Mouse (Mus musculus) intestine, postnatal 0 days (tissue): ENCODE data around the gene Bpifb1. TPM values are rescaled to one million over a fixed set of nuclear protein-coding genes. Genes with fewer than 3 reads are reported as not detected.

Experiments used
- ATAC-seq: fragments of 200-750 bp; cut with Nextera tagmentation; 2 replicates; pipeline ENCODE4 v1.8.0; 2017; ENCODE audit warnings: mild to moderate bottlenecking, moderate TSS enrichment, moderate library complexity
- H3K27ac ChIP-seq: fragments of 300-500 bp; sonication (generic); 2 replicates; pipeline ENCODE4 v1.5.1; 2014; ENCODE audit warnings: mild to moderate bottlenecking, low read depth, low read length, moderate library complexity
- H3K27me3 ChIP-seq: fragments of 300-500 bp; sonication (generic); replicated peaks from 2 replicates; pipeline ENCODE4 v1.6.1; 2014; ENCODE audit warnings: low read length, mixed read lengths; ENCODE audit not compliant: control insufficient read depth, insufficient read depth
- H3K36me3 ChIP-seq: fragments of 300-500 bp; sonication (generic); 2 replicates; pipeline ENCODE4 v1.6.1; 2014; ENCODE audit warnings: mild to moderate bottlenecking, moderate library complexity; ENCODE audit not compliant: control insufficient read depth, insufficient read depth
- H3K4me1 ChIP-seq: fragments of 300-500 bp; sonication (generic); replicated peaks from 2 replicates; pipeline ENCODE4 v1.6.1; 2014; ENCODE audit warnings: antibody characterized with exemption, low read length, mixed read lengths; ENCODE audit not compliant: control insufficient read depth, insufficient read depth
- H3K4me2 ChIP-seq: fragments of 300-500 bp; sonication (generic); replicated peaks from 2 replicates; pipeline ENCODE4 v1.6.1; 2014; ENCODE audit warnings: low read depth, mild to moderate bottlenecking, moderate library complexity
- H3K4me3 ChIP-seq: fragments of 300-500 bp; sonication (generic); 2 replicates; pipeline ENCODE4 v1.5.1; 2014; ENCODE audit warnings: low read depth, low read length
- H3K9ac ChIP-seq: fragments of 300-500 bp; sonication (generic); 2 replicates; pipeline ENCODE4 v1.6.1; 2014; ENCODE audit warnings: mild to moderate bottlenecking, low read depth, low read length
- H3K9me3 ChIP-seq: fragments of 300-500 bp; sonication (generic); 2 replicates; pipeline ENCODE4 v1.6.1; 2016; ENCODE audit warnings: mixed run types; ENCODE audit not compliant: control insufficient read depth
- CTCF ChIP-seq: sonication (generic); IDR thresholded peaks from 2 replicates; pipeline ENCODE4 v1.5.1; 2016; ENCODE audit warnings: low read depth, mild to moderate bottlenecking, control low read depth, antibody characterized with exemption, moderate library complexity
- WGBS: fragments of 180-500 bp; shearing (Covaris S2); extraction: QIAGEN DNeasy Blood & Tissue Kit; methylation state at CpG from one replicate; pipeline ENCODE4 v1.1.7; 2014; 5-methylcytosine and 5-hydroxymethylcytosine counted together
- polyA plus RNA-seq: library from polyadenylated mRNA; unstranded; fragments of >200 nt; fragmentation: Nextera tagmentation; extraction: Ambion mirVana; gene quantifications from 2 replicates; pipeline ENCODE4 v1.2.1, GENCODE M21; 2015

Bpifb1 gene
- polyA plus RNA-seq, 1 experiment from 2014 or later: 3.7 TPM

- Histone ChIP-seq H3K9ac (no peak overlapping the region), H3K36me3 (no peaks in the 10 kb centered on the region), H3K4me1 (no peaks in the 10 kb centered on the region), H3K27ac (no peak overlapping the region), H3K9me3 (no peaks in the 10 kb centered on the region), H3K4me3 (no peak overlapping the region), H3K27me3 (no peaks in the 10 kb centered on the region), H3K4me2 (no peak overlapping the region)
- no peak for TF ChIP-seq CTCF
- no peak for ATAC-seq
- WGBS: 89% methylated on average over 4 of the region's 4 CpGs
These were observed 14.0 kb downstream of the Bpifb1 start for GRCm38 (mm10) chr2:154204630-154205029.

GRCm38 (mm10) chr2:154206908-154207307 lies 16.3 kb downstream of the Bpifb1 start:
- no peak overlapping the region for H3K27ac ChIP-seq
- H3K9me3 ChIP-seq: no peaks in the 10 kb centered on the region
- no peak for ATAC-seq
- TF ChIP-seq CTCF: peak; percentile 71
- no peaks in the 10 kb centered on the region for H3K4me1 ChIP-seq
- H3K27me3 ChIP-seq: no peaks in the 10 kb centered on the region
- no peak overlapping the region for H3K9ac ChIP-seq
- no peak overlapping the region for H3K4me3 ChIP-seq
- no peaks in the 10 kb centered on the region for H3K36me3 ChIP-seq
- WGBS: 64% methylated on average over 7 of the region's 7 CpGs
- H3K4me2 ChIP-seq: no peak overlapping the region

GRCm38 (mm10) chr2:154209112-154209511 lies 18.5 kb downstream of the Bpifb1 start:
- Histone ChIP-seq H3K4me2 (no peak overlapping the region), H3K4me3 (no peak overlapping the region), H3K4me1 (no peaks in the 10 kb centered on the region), H3K27me3 (no peaks in the 10 kb centered on the region), H3K36me3 (no peaks in the 10 kb centered on the region), H3K9ac (no peak overlapping the region), H3K9me3 (no peaks in the 10 kb centered on the region), H3K27ac (no peak overlapping the region)
- ATAC-seq: no peak
- peak; percentile 73 for TF ChIP-seq CTCF
- 6% methylated on average over 3 of the region's 3 CpGs for WGBS

GRCm38 (mm10) chr2:154211121-154211520 lies 20.5 kb downstream of the Bpifb1 start:
- no peak overlapping the region for H3K4me2 ChIP-seq
- 48% methylated on average over 1 of the region's 1 CpGs for WGBS
- no peaks in the 10 kb centered on the region for H3K36me3 ChIP-seq
- no peak for ATAC-seq
- H3K4me1 ChIP-seq: no peaks in the 10 kb centered on the region
- TF ChIP-seq CTCF: no peak
- no peaks in the 10 kb centered on the region for H3K27me3 ChIP-seq
- H3K9me3 ChIP-seq: no peaks in the 10 kb centered on the region
- no peak overlapping the region for H3K9ac ChIP-seq
- no peak overlapping the region for H3K4me3 ChIP-seq
- H3K27ac ChIP-seq: no peak overlapping the region

GRCm38 (mm10) chr2:154211881-154212280 lies 21.3 kb downstream of the Bpifb1 start:
- TF ChIP-seq CTCF: no peak
- Histone ChIP-seq H3K4me3 (no peak overlapping the region), H3K9me3 (no peaks in the 10 kb centered on the region), H3K36me3 (no peaks in the 10 kb centered on the region), H3K4me2 (no peak overlapping the region), H3K4me1 (no peaks in the 10 kb centered on the region), H3K9ac (no peak overlapping the region), H3K27ac (no peak overlapping the region), H3K27me3 (no peaks in the 10 kb centered on the region)
- 87% methylated on average over 4 of the region's 4 CpGs for WGBS
- ATAC-seq: no peak

GRCm38 (mm10) chr2:154215191-154215590 lies 24.6 kb downstream of the Bpifb1 start:
- no peak overlapping the region for H3K9ac ChIP-seq
- no peak overlapping the region for H3K4me3 ChIP-seq
- no peak overlapping the region for H3K27ac ChIP-seq
- H3K27me3 ChIP-seq: no peaks in the 10 kb centered on the region
- 0 out of 2 replicates have a peak, but pooled peaks have one; percentile 4 for ATAC-seq
- 9% methylated on average over 5 of the region's 5 CpGs for WGBS
- TF ChIP-seq CTCF: peak; percentile 89
- H3K9me3 ChIP-seq: no peaks in the 10 kb centered on the region
- H3K36me3 ChIP-seq: no peaks in the 10 kb centered on the region
- no peaks in the 10 kb centered on the region for H3K4me1 ChIP-seq
- no peak overlapping the region for H3K4me2 ChIP-seq

GRCm38 (mm10) chr2:154219950-154220349 lies 29.3 kb downstream of the Bpifb1 start:
- no peaks in the 10 kb centered on the region for H3K27me3 ChIP-seq
- H3K4me2 ChIP-seq: no peak overlapping the region
- H3K27ac ChIP-seq: no peak overlapping the region
- no peak overlapping the region for H3K9ac ChIP-seq
- TF ChIP-seq CTCF: no peak
- H3K36me3 ChIP-seq: no peaks in the 10 kb centered on the region
- no peak for ATAC-seq
- H3K9me3 ChIP-seq: no peaks in the 10 kb centered on the region
- no peaks in the 10 kb centered on the region for H3K4me1 ChIP-seq
- WGBS: 60% methylated on average over 5 of the region's 5 CpGs
- H3K4me3 ChIP-seq: no peak overlapping the region
